Mouse (Mus musculus) hindbrain, embryonic 10.5 days (tissue): ENCODE results near the gene Rnf111. TPM values are rescaled to one million over a fixed set of nuclear protein-coding genes. Genes with fewer than 3 reads are reported as not detected.

Experiments
- DNase-seq: peaks from one replicate; pipeline ENCODE4 v3.0.0-alpha.2; 2017; ENCODE audit warnings: low spot score
- H3K27ac ChIP-seq: fragments of 300-500 bp; sonication (generic); 2 replicates; pipeline ENCODE4 v1.5.1; 2016; ENCODE audit warnings: mild to moderate bottlenecking, moderate library complexity
- H3K27me3 ChIP-seq: fragments of 300-500 bp; sonication (generic); 2 replicates; pipeline ENCODE4 v1.6.1; 2016; ENCODE audit warnings: mild to moderate bottlenecking; ENCODE audit not compliant: poor library complexity, insufficient read depth, severe bottlenecking
- H3K36me3 ChIP-seq: fragments of 300-500 bp; sonication (generic); 2 replicates; pipeline ENCODE4 v1.6.1; 2016; ENCODE audit warnings: mild to moderate bottlenecking, moderate library complexity
- H3K4me1 ChIP-seq: fragments of 300-500 bp; sonication (generic); replicated peaks from 2 replicates; pipeline ENCODE4 v1.6.1; 2016; ENCODE audit warnings: mild to moderate bottlenecking
- H3K4me3 ChIP-seq: fragments of 300-500 bp; sonication (generic); 2 replicates; pipeline ENCODE4 v1.5.1; 2016; ENCODE audit warnings: mild to moderate bottlenecking, moderate library complexity
- H3K9me3 ChIP-seq: fragments of 300-500 bp; sonication (generic); 2 replicates; pipeline ENCODE4 v1.6.1; 2016; ENCODE audit warnings: mild to moderate bottlenecking, moderate library complexity
- WGBS: fragments of 180-500 bp; shearing (Covaris S2); methylation state at CpG from one replicate; pipeline ENCODE4 v1.1.7; 2016; 5-methylcytosine and 5-hydroxymethylcytosine counted together
- polyA plus RNA-seq: library from polyadenylated mRNA; unstranded; fragments of >200 nt; fragmentation: Nextera tagmentation; extraction: Ambion mirVana; gene quantifications from 2 replicates; pipeline ENCODE4 v1.2.1, GENCODE M21; 2016

Rnf111 gene
- polyA plus RNA-seq, 1 experiment from 2014 or later: 37.1 TPM

- Histone ChIP-seq H3K4me3 (no peak overlapping the region), H3K27ac (no peak overlapping the region), H3K9me3 (no peaks in the 10 kb centered on the region), H3K4me1 (no peaks in the 10 kb centered on the region), H3K36me3 (no peaks in the 10 kb centered on the region), H3K27me3 (no peaks in the 10 kb centered on the region)
- 89% methylated on average over 3 of the region's 3 CpGs for WGBS
- no peak for DNase-seq
Measured at GRCm38 (mm10) chr9:70520651-70521050, 17.1 kb upstream of the Rnf111 start.

- DNase-seq: no peak
- no peaks in the 10 kb centered on the region for H3K36me3 ChIP-seq
- H3K4me1 ChIP-seq: no peaks in the 10 kb centered on the region
- H3K9me3 ChIP-seq: no peaks in the 10 kb centered on the region
- 82% methylated on average over 7 of the region's 7 CpGs for WGBS
- H3K4me3 ChIP-seq: no peak overlapping the region
- H3K27me3 ChIP-seq: no peaks in the 10 kb centered on the region
- no peak overlapping the region for H3K27ac ChIP-seq
Measured at GRCm38 (mm10) chr9:70511681-70512080, 8.2 kb upstream of the Rnf111 start.

GRCm38 (mm10) chr9:70510998-70511583 is 7.6 kb upstream of the Rnf111 start:
- Histone ChIP-seq H3K4me3 (no peak overlapping the region), H3K4me1 (no peaks in the 10 kb centered on the region), H3K27ac (no peak overlapping the region), H3K36me3 (no peaks in the 10 kb centered on the region), H3K9me3 (no peaks in the 10 kb centered on the region), H3K27me3 (no peaks in the 10 kb centered on the region)
- WGBS: 73% methylated on average over 10 of the region's 10 CpGs
- DNase-seq: no peak

GRCm38 (mm10) chr9:70509906-70510525 is 6.5 kb upstream of the Rnf111 start:
- Histone ChIP-seq H3K27ac (no peak overlapping the region), H3K36me3 (no peaks in the 10 kb centered on the region), H3K27me3 (no peaks in the 10 kb centered on the region), H3K4me1 (no peaks in the 10 kb centered on the region), H3K9me3 (no peaks in the 10 kb centered on the region), H3K4me3 (no peak overlapping the region)
- 77% methylated on average over 4 of the region's 4 CpGs for WGBS
- no peak for DNase-seq

GRCm38 (mm10) chr9:70506787-70507186 is 3.3 kb upstream of the Rnf111 start:
- Histone ChIP-seq H3K27me3 (no peaks in the 10 kb centered on the region), H3K36me3 (no peaks in the 10 kb centered on the region), H3K4me3 (no peak overlapping the region), H3K9me3 (no peaks in the 10 kb centered on the region), H3K27ac (no peak overlapping the region), H3K4me1 (peaks cover 11% of the 10 kb centered on the region)
- no peak for DNase-seq
- WGBS: 82% methylated on average over 8 of the region's 8 CpGs

- H3K4me1 ChIP-seq: peaks cover 16% of the 10 kb centered on the region
- no peaks in the 10 kb centered on the region for H3K9me3 ChIP-seq
- no peaks in the 10 kb centered on the region for H3K36me3 ChIP-seq
- WGBS: 77% methylated on average over 2 of the region's 2 CpGs
- H3K4me3 ChIP-seq: no peak overlapping the region
- H3K27me3 ChIP-seq: no peaks in the 10 kb centered on the region
- H3K27ac ChIP-seq: no peak overlapping the region
- no peak for DNase-seq
Measured at GRCm38 (mm10) chr9:70506186-70506585, 2.7 kb upstream of the Rnf111 start.

DNA sequence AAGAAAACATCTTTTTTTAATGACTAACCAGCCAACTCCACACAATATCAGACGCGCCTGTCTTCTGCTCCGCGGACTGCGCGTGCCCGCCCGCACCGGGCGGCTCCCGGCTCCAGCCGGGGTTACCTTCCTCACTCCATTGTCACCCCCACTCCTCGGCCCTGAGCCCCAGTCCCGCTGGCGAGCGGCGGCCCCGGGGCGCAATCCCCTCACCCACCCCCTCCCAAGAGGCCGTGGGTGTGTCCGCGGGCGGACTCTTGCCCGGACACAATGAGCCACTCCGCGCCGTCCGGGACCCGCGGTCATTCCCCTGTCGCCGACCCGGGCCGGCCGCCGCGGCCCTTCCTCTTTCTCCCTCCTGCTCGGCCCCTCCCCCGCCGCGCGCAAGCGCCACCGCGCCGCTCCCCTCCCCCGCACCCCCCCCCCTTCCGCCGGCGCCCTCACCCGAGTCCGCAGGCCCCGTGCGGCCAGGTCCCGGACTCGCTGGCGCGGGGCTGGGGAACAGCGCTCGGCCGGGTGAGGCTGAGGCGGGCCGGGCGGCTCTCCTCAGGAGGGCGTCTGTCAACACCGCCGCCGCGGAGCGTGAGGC is 416 bp downstream of the Rnf111 start:
- Histone ChIP-seq H3K4me1 (peaks cover 16% of the 10 kb centered on the region), H3K27me3 (no peaks in the 10 kb centered on the region), H3K27ac (peak overlapping the region; percentile 99), H3K9me3 (no peaks in the 10 kb centered on the region), H3K36me3 (peaks cover 23% of the 10 kb centered on the region), H3K4me3 (peak overlapping the region; percentile 98)
- under 1% methylated on average over 60 of the region's 70 CpGs for WGBS
- DNase-seq: peak; percentile 75

DNA sequence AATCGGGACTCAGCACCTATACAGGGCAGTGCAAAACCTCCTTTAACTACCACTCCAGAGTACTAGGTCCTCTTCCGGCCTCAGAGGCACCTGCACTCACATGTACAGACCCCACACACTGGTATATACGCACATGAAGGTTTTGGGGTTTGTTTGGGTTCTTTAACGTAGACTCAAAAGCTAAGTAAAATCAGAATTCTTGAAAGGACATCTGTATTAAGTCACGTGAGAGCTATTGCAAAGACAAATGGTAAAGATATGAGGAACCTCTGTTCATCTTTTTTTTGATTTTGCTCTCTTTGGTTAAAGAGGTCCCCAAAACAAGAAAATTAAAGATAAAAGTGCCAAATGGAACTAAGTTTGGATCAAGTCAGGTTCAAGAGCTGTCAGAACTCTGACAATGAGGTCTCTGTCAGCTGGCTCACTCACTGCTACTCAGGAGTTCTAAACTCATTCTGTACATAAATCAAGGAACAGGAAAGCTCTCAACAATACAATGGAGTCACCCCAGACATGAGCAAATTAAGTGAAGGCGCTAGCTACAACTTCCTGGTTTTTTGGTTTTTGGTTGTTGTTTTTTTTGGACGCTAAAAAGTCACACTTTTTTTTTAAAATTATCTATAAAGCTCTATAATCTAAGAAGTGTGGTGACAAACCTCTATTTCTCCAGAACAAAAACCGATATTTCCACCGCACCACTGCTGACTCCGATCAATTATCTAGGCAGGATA is 1.1 kb downstream of the Rnf111 start:
- WGBS: 44% methylated on average over 10 of the region's 10 CpGs
- peak overlapping the region; percentile 99 for H3K27ac ChIP-seq
- H3K27me3 ChIP-seq: no peaks in the 10 kb centered on the region
- no peaks in the 10 kb centered on the region for H3K9me3 ChIP-seq
- peaks cover 16% of the 10 kb centered on the region for H3K4me1 ChIP-seq
- H3K4me3 ChIP-seq: peak overlapping the region; percentile 98
- no peak for DNase-seq
- peaks cover 28% of the 10 kb centered on the region for H3K36me3 ChIP-seq

GRCm38 (mm10) chr9:70496990-70497389 is 6.5 kb downstream of the Rnf111 start:
- no peaks in the 10 kb centered on the region for H3K9me3 ChIP-seq
- H3K36me3 ChIP-seq: peaks cover 61% of the 10 kb centered on the region
- H3K4me1 ChIP-seq: peaks cover 7% of the 10 kb centered on the region
- no peak overlapping the region for H3K27ac ChIP-seq
- no peaks in the 10 kb centered on the region for H3K27me3 ChIP-seq
- no peak for DNase-seq
- no peak overlapping the region for H3K4me3 ChIP-seq

DNA sequence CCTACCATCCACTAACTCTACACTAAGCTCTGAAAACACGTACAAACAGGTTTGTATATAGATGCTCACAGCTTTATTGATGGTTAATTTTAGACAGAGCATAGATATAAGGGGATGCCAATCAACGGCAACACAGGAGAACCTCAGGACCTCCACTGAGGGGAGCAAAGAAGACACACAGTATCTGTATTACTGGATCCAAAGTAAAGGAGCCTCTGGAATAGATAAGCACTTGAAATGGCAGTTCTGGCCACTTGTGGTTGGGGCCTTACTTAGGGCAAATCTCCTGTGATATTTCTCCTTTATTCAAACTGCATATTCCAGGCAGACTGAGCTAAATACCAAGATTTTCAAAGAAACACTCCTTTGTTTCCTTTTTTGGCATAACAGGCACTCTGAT is 10.5 kb downstream of the Rnf111 start:
- H3K36me3 ChIP-seq: peaks cover 74% of the 10 kb centered on the region
- no peak for DNase-seq
- H3K4me1 ChIP-seq: no peaks in the 10 kb centered on the region
- 98% methylated on average over 2 of the region's 2 CpGs for WGBS
- H3K27ac ChIP-seq: no peak overlapping the region
- H3K4me3 ChIP-seq: no peak overlapping the region
- H3K9me3 ChIP-seq: no peaks in the 10 kb centered on the region
- no peaks in the 10 kb centered on the region for H3K27me3 ChIP-seq

GRCm38 (mm10) chr9:70491176-70491575 is 12.3 kb downstream of the Rnf111 start:
- 84% methylated on average over 1 of the region's 1 CpGs for WGBS
- Histone ChIP-seq H3K9me3 (no peaks in the 10 kb centered on the region), H3K27me3 (no peaks in the 10 kb centered on the region), H3K4me3 (no peak overlapping the region), H3K36me3 (peaks cover 64% of the 10 kb centered on the region), H3K4me1 (no peaks in the 10 kb centered on the region), H3K27ac (no peak overlapping the region)
- no peak for DNase-seq

DNA sequence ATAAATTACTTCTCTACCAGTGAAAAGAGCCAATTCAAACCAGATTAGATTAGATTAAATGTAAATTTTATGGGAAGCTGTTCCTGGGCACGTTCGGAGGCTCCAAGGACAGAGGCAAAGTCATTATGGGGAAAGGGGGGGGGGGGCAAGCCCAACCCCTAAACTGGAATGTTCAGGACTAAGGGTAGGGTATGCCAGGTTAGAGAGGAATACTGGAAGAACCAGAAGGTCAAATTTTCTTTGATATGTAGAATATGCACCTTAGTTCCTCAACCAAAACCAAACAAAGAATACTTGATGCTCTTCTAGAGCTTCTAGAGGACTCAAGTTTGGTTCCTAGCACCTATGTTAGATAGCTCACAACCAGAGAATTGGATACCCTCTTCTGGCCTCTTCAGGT is 16.1 kb downstream of the Rnf111 start:
- Histone ChIP-seq H3K4me3 (no peak overlapping the region), H3K36me3 (peaks cover 58% of the 10 kb centered on the region), H3K27me3 (no peaks in the 10 kb centered on the region), H3K9me3 (no peaks in the 10 kb centered on the region), H3K4me1 (no peaks in the 10 kb centered on the region), H3K27ac (no peak overlapping the region)
- no peak for DNase-seq
- WGBS: 81% methylated on average over 2 of the region's 2 CpGs

DNA sequence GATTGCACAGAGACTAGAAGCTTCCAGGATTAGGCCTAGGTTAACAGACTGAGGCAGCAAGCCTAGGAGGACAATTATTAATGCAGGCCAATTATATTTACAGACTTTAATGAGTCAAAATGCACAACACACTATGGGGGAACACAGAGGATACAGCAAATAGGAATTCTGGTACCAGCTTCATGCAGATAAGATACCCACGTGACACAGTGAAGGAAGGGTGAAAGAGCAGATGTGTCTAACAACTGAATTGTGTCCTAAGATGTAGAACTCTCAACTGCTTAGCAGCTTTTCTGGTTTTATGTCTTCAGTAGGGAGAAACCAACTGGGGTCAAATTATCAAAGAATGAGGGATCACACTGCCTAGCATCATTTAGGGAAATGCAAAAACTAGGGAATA is 17.7 kb downstream of the Rnf111 start:
- peaks cover 56% of the 10 kb centered on the region for H3K36me3 ChIP-seq
- no peaks in the 10 kb centered on the region for H3K27me3 ChIP-seq
- no peak for DNase-seq
- H3K9me3 ChIP-seq: no peaks in the 10 kb centered on the region
- no peaks in the 10 kb centered on the region for H3K4me1 ChIP-seq
- WGBS: 92% methylated on average over 1 of the region's 1 CpGs
- H3K27ac ChIP-seq: no peak overlapping the region
- no peak overlapping the region for H3K4me3 ChIP-seq
